23 mouse cellular contexts compared by ENCODE assay signal in genomic region chr13:19770163-19770562, GRCm38 (mm10). TPM values are rescaled to one million over a fixed set of nuclear protein-coding genes. Genes with fewer than 3 reads are reported as not detected.
DNase-seq lines count a peak whose midpoint lies in the region; ATAC-seq and TF ChIP-seq lines count a peak whose summit lies in the region.
"Had no signal": no experiment of that assay in that cellular context is flagged by ENCODE, and none has a peak within 500 bp of the region (broad histone marks: within the 10 kb centered on the region; RNA-seq: fewer than 3 reads in every experiment).

No protein-coding gene starts in this region.

- no peak for DNase-seq in heart, adult 2 months
- no peak for DNase-seq in heart, adult 9 months (ENCODE audit: low spot score in 2 of 2)
- DNase-seq in kidney, postnatal 4 days, result peak; percentile 2 to 4
- peak; percentile 13 for DNase-seq in lung, postnatal 14 days
- no peak for DNase-seq in lung, adult 2 months
- no peak for DNase-seq in spleen, postnatal 10 days (ENCODE audit: low spot score in 2 of 2)
- DNase-seq: adrenal gland, postnatal 36 days; cerebellum, adult 18-20 months; cerebellum, postnatal 36 days; heart, postnatal 4 days; liver, embryonic 13.5 days; right cerebral cortex, adult 18-20 months; thymus, postnatal 25 days had no signal

- no peak for ATAC-seq in kidney, embryonic 14.5 days (ENCODE audit: low FRiP score, low TSS enrichment)
- ATAC-seq: hindbrain, embryonic 16.5 days had no signal

- no peak for TF ChIP-seq EP300 in heart, adult 2 months (IDR thresholded peaks at IDR 0.05; ENCODE audit: insufficient read depth, low read depth, low read length)

- H3K9me3 ChIP-seq in kidney, embryonic 14.5 days (ENCODE audit: control insufficient read depth, low read length), result no peaks in the 10 kb centered on the region
- H3K9me3 ChIP-seq: limb, embryonic 10.5 days; liver, embryonic 13.5 days; neural tube, embryonic 12.5 days had no signal

- no peaks in the 10 kb centered on the region for H3K27me3 ChIP-seq in heart, adult 2 months (ENCODE audit: control insufficient read depth, insufficient read depth, low read length)
- no peaks in the 10 kb centered on the region for H3K27me3 ChIP-seq in kidney, embryonic 14.5 days (ENCODE audit: control insufficient read depth, insufficient read depth, low read length)
- H3K27me3 ChIP-seq: CH12.LX; liver, embryonic 13.5 days; neural tube, embryonic 12.5 days had no signal

- TF ChIP-seq POLR2A in heart, adult 2 months (IDR thresholded peaks at IDR 0.05; ENCODE audit: insufficient read depth, low read depth, low read length), result no peak
- no peak for TF ChIP-seq POLR2A in lung, adult 2 months (IDR thresholded peaks at IDR 0.05; ENCODE audit: borderline replicate concordance, extremely low read depth, low read depth, low read length)

- WGBS in heart, adult 2 months, result 67% methylated on average over 1 of the region's 1 CpGs
- WGBS in kidney, embryonic 14.5 days, result 73% methylated on average over 1 of the region's 1 CpGs
- WGBS in lung, adult 2 months, result 46% methylated on average over 1 of the region's 1 CpGs

- H3K4me2 ChIP-seq in kidney, embryonic 14.5 days (replicated peaks; ENCODE audit: low read depth, low read length), result no peak overlapping the region
- H3K4me2 ChIP-seq: liver, embryonic 13.5 days; midbrain, embryonic 11.5 days; neural tube, embryonic 12.5 days had no signal

- no peaks in the 10 kb centered on the region for H3K4me1 ChIP-seq in heart, adult 2 months (ENCODE audit: control insufficient read depth, insufficient read depth, low read length)
- H3K4me1 ChIP-seq in kidney, embryonic 14.5 days (ENCODE audit: control insufficient read depth, insufficient read depth, low read length), result no peaks in the 10 kb centered on the region
- H3K4me1 ChIP-seq in lung, adult 2 months (ENCODE audit: control insufficient read depth, insufficient read depth, low read length), result no peaks in the 10 kb centered on the region
- H3K4me1 ChIP-seq: limb, embryonic 10.5 days; liver, embryonic 13.5 days; neural tube, embryonic 12.5 days had no signal

- no peaks in the 10 kb centered on the region for H3K79me2 ChIP-seq in heart, adult 2 months (replicated peaks; ENCODE audit: control insufficient read depth, insufficient read depth, low read length)

- H3K9ac ChIP-seq in heart, adult 2 months (ENCODE audit: low read depth, low read length), result no peak overlapping the region
- H3K9ac ChIP-seq in kidney, embryonic 14.5 days (ENCODE audit: low read depth, low read length), result no peak overlapping the region
- H3K9ac ChIP-seq: liver, embryonic 13.5 days; neural tube, embryonic 12.5 days had no signal

- H3K4me3 ChIP-seq in heart, adult 2 months, result no peak overlapping the region
- H3K4me3 ChIP-seq in kidney, embryonic 14.5 days (ENCODE audit: low read length), result no peak overlapping the region
- H3K4me3 ChIP-seq in lung, adult 2 months (replicated peaks; ENCODE audit: extremely low read depth, low read depth, low read length), result no peak overlapping the region
- H3K4me3 ChIP-seq: left cerebral cortex, adult 2 months; limb, embryonic 10.5 days; liver, embryonic 13.5 days; neural tube, embryonic 12.5 days had no signal

- H3K36me3 ChIP-seq in heart, adult 2 months (ENCODE audit: control insufficient read depth, insufficient read depth, low read length), result no peaks in the 10 kb centered on the region
- H3K36me3 ChIP-seq in kidney, embryonic 14.5 days (ENCODE audit: control insufficient read depth, insufficient read depth, low read length), result no peaks in the 10 kb centered on the region
- H3K36me3 ChIP-seq: limb, embryonic 10.5 days; liver, embryonic 13.5 days; neural tube, embryonic 12.5 days had no signal

- peak; percentile 38 for TF ChIP-seq CTCF in heart, adult 2 months (IDR thresholded peaks at IDR 0.05)
- no peak for TF ChIP-seq CTCF in lung, adult 2 months (IDR thresholded peaks at IDR 0.05; ENCODE audit: insufficient read depth, low read length)

- intact Hi-C loops in heart, adult 2 months (cut with DNase I), result no loop called here

- no peak overlapping the region for H3K27ac ChIP-seq in heart, adult 2 months
- H3K27ac ChIP-seq in kidney, embryonic 14.5 days (ENCODE audit: low read depth, low read length), result no peak overlapping the region
- H3K27ac ChIP-seq: left cerebral cortex, adult 2 months; limb, embryonic 10.5 days; liver, embryonic 13.5 days; neural tube, embryonic 12.5 days had no signal

RNA-seq across cellular contexts. Expression of gene Gpr141, which starts 53.9 kb away (rescaled TPM):
- total RNA-seq in heart, adult 2 months (2021), result not detected
- 0.64 TPM in 1 of 2 replicates, not detected in the other for polyA plus RNA-seq in heart, adult 2 months (2012; rRNA removed)
- polyA plus RNA-seq in kidney, embryonic 14.5 days (2014; fragmentation: Nextera tagmentation; extraction: Ambion mirVana), result 0.22 TPM in 1 of 2 replicates, not detected in the other
- 0.46 and 1.5 TPM in 2 replicates for polyA plus RNA-seq in lung, adult 2 months (2012; rRNA removed)
- total RNA-seq: gastrocnemius, adult 8-10 months; left cerebral cortex, adult 2 months; MEL had no signal
- polyA plus RNA-seq: forebrain, embryonic 11.5 days; limb, embryonic 10.5 days had no signal

Comparison
In these comparisons a context has a peak if more than half of its experiments do, and no peak if none do; other contexts are left out.
1. DNase-seq: peak in kidney, postnatal 4 days (2 of 2) and lung, postnatal 14 days (single experiment); none in heart, adult 2 months (0 of 2), heart, adult 9 months (0 of 2), lung, adult 2 months (single experiment) and spleen, postnatal 10 days (0 of 2).